Mouse (Mus musculus) embryonic fibroblast, embryonic 13.5 days (primary cell): Measurements from ENCODE around the gene Rundc3a. TPM values are rescaled to one million over a fixed set of nuclear protein-coding genes. Genes with fewer than 3 reads are reported as not detected.

Source experiments
- H3K27ac ChIP-seq: 2 replicates; pipeline ENCODE4 v1.5.1; 2012; ENCODE audit warnings: low read length, control low read depth, inconsistent platforms; ENCODE audit not compliant: insufficient read depth
- H3K4me1 ChIP-seq: 2 replicates; pipeline ENCODE4 v1.6.1; 2011; ENCODE audit warnings: low read length; ENCODE audit not compliant: control insufficient read depth, insufficient read depth
- H3K4me3 ChIP-seq: 2 replicates; pipeline ENCODE4 v1.5.1; 2011; ENCODE audit warnings: mild to moderate bottlenecking, control low read depth, low read length; ENCODE audit not compliant: insufficient read depth
- CTCF ChIP-seq: IDR thresholded peaks from 2 replicates; pipeline ENCODE4 v1.5.1; 2011; ENCODE audit warnings: mild to moderate bottlenecking, control low read depth, low read length, moderate library complexity, borderline replicate concordance; ENCODE audit not compliant: insufficient read depth
- POLR2A ChIP-seq: IDR thresholded peaks from 2 replicates; pipeline ENCODE4 v1.6.1; 2011; ENCODE audit warnings: low read depth, mild to moderate bottlenecking, control low read depth, low read length, moderate library complexity
- polyA plus RNA-seq: library from polyadenylated mRNA; stranded (reverse); fragments of >200 nt; gene quantifications from 2 replicates; pipeline ENCODE4 v1.2.4, GENCODE M21; 2011; ENCODE audit warnings: low read depth; ENCODE audit not compliant: missing spikeins, insufficient read length

Gene Rundc3a
- polyA plus RNA-seq, 1 experiment = 0.86 TPM

DNA sequence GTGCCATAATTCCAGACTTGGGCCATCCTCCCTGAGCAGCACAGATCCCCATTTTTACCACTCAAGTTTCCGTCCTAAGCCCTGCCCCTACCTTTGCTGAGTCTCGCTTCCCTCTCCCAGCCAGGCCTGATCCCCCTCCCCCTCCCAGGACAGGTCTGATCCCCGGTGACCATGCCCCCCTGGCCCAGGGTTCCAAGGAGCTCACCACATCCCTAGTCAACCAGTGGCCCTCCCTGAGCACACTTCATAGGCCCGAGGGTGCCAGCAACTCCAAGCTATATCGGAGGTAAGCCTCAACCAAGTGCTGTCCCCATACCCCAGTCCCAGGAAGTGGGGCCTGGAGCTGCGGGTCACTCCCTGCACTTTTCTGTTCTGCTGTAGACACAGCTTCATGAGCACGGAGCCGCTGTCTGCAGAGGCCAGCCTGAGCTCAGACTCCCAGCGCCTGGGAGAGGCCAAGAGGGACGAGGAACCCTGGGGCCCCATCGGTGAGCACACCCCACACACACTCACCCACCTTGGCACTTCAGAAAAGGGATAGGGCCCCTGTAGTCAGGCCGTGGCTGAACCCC lies 7.4 kb downstream of the Rundc3a start:
- TF ChIP-seq POLR2A = no peak
- no peak for TF ChIP-seq CTCF
- no peaks in the 10 kb centered on the region for H3K4me1 ChIP-seq
- no peak overlapping the region for H3K4me3 ChIP-seq
- no peak overlapping the region for H3K27ac ChIP-seq

DNA sequence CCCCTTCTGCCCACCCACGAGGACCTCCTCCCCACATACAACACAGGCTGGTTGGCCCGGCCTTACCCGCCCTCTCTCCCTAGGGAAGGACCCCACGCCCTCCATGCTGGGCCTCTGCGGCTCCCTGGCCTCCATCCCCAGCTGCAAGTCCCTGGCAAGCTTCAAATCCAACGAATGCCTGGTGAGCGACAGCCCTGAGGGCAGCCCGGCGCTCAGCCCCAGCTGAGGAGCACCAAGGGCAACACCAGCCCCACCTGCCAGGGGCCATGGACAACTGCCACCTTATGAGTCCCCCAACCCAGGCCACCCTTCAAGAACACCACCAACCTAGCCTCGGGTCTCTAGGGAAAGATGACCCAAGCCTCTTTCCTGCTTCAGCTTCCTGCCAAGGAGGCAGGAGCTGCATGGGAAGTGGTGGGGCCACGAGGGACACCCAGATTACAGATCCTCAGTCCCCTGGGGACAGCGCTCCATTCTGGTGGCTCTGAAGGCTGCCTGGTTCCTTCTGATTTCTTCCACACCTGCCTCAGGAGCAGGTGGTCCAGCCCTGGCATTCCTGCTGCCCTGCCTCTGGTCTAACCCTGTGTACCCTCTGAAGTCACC lies 8.8 kb downstream of the Rundc3a start:
- H3K4me1 ChIP-seq = no peaks in the 10 kb centered on the region
- TF ChIP-seq POLR2A (no peak), CTCF (no peak)
- H3K27ac ChIP-seq = no peak overlapping the region
- no peak overlapping the region for H3K4me3 ChIP-seq

DNA sequence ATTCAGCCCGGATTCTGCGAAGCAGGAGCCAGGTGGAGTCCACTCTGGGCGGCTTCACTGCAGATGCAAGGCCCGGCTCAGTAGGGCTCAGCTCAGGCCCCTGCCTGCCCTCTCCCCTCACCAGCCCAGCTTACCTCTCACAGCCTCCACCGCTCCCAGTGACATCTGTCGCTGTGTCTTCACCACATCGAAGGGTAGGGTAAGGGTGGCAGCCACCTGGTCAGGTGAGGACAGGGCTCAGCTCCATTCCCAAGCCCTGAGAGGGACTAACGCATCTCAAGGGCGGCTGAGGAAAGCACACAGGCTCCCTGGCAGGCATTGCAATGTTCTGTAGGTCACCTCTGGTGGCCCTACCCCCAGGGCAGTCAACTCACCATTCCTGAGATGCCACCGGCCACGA lies 10.5 kb downstream of the Rundc3a start:
- TF ChIP-seq POLR2A = no peak
- Histone ChIP-seq H3K27ac (no peak overlapping the region), H3K4me1 (no peaks in the 10 kb centered on the region), H3K4me3 (no peak overlapping the region)

GRCm38 (mm10) chr11:102404161-102405010 lies 11.2 kb downstream of the Rundc3a start:
- TF ChIP-seq POLR2A (no peak), CTCF (no peak)
- no peak overlapping the region for H3K27ac ChIP-seq
- H3K4me3 ChIP-seq = no peak overlapping the region
- H3K4me1 ChIP-seq = no peaks in the 10 kb centered on the region

GRCm38 (mm10) chr11:102405544-102406285 lies 12.5 kb downstream of the Rundc3a start:
- H3K27ac ChIP-seq = no peak overlapping the region
- H3K4me3 ChIP-seq = peak overlapping the region; percentile 94
- no peak for TF ChIP-seq CTCF
- TF ChIP-seq POLR2A = no peak
- no peaks in the 10 kb centered on the region for H3K4me1 ChIP-seq

GRCm38 (mm10) chr11:102406401-102406800 lies 13.2 kb downstream of the Rundc3a start:
- H3K27ac ChIP-seq = peak overlapping the region; percentile 44; the same call in 1 of the 2 replicates
- H3K4me1 ChIP-seq = peaks cover 4% of the 10 kb centered on the region; the same call in 1 of the 2 replicates
- H3K4me3 ChIP-seq = peak overlapping the region; percentile 94
- TF ChIP-seq POLR2A = no peak
- TF ChIP-seq CTCF = no peak

- TF ChIP-seq POLR2A = no peak; the same call in none of the 2 replicates
- no peak for TF ChIP-seq CTCF
- Histone ChIP-seq H3K4me3 (peak overlapping the region; percentile 94), H3K4me1 (peaks cover 4% of the 10 kb centered on the region; the same call in 1 of the 2 replicates), H3K27ac (peak overlapping the region; percentile 94)
Measured at GRCm38 (mm10) chr11:102406900-102407833, 14.0 kb downstream of the Rundc3a start.

- peak within 1 kb of the TSS; percentile 94 for H3K4me3 ChIP-seq
- TF ChIP-seq CTCF = no peak
- TF ChIP-seq POLR2A = no peak; the same call in 1 of the 2 replicates
- H3K4me1 ChIP-seq = peaks cover 4% of the 10 kb centered on the region; the same call in 1 of the 2 replicates
- peak within 1 kb of the TSS; percentile 94 for H3K27ac ChIP-seq
Measured at GRCm38 (mm10) chr11:102407834-102408215, 14.6 kb downstream of the Rundc3a start, which contains the start of gene Slc25a39. Gene Slc25a39, minus strand, starts transcription at chr11:102407946.
